Mouse (Mus musculus): ENCODE data around the gene Hspa5.

- TF ChIP-seq POLR2A (IDR thresholded peaks at IDR 0.05; ENCODE audit: control insufficient read depth, low read depth, low read length) (peak; percentile 78), CTCF (IDR thresholded peaks at IDR 0.05; ENCODE audit: control insufficient read depth, insufficient read depth, insufficient replicate concordance, low read depth, low read length) (no peak)
These were observed 17.8 kb upstream of the Hspa5 start for GRCm38 (mm10) chr2:34753811-34754550.
